Mouse (Mus musculus): Measurements from ENCODE around the gene Acacb. TPM values are rescaled to one million over a fixed set of nuclear protein-coding genes. Genes with fewer than 3 reads are reported as not detected.

Gene Acacb
- total and polyA plus RNA-seq, 3 experiments = 3.9 to 16.3 (median 13.4) TPM

DNA sequence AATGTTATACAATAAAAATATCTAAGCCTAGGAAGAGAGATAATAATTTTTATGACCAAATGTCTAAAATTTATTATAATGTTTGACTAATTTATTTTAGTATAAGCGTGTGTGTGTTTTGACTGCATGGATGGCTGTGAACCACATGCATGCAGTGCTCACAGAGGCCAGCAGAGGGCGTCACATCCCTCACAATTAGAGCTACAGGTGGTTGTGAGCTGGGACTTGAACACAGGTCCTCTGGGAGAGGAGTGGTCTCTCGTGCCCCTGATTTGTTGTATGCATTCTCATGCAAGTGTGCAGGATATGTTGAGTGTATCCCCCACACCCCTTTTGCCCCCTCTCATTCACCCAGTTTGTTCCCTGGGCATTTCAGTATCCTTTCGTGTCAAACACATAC lies 139.8 kb downstream of the Acacb start:
- dilution Hi-C loops (cut with MboI; ENCODE audit: extremely low pct_ligation_motif_present, extremely low pct_unique_long_range_greater_than_20kb, low sequenced_read_pairs) (no loop called here), in situ Hi-C loops (cut with MboI; ENCODE audit: low pct_ligation_motif_present, low pct_unique_long_range_greater_than_20kb, low sequenced_read_pairs) (no loop called here)
- no peak overlapping the region for H3K27ac ChIP-seq (ENCODE audit: insufficient read depth, low read depth)

DNA sequence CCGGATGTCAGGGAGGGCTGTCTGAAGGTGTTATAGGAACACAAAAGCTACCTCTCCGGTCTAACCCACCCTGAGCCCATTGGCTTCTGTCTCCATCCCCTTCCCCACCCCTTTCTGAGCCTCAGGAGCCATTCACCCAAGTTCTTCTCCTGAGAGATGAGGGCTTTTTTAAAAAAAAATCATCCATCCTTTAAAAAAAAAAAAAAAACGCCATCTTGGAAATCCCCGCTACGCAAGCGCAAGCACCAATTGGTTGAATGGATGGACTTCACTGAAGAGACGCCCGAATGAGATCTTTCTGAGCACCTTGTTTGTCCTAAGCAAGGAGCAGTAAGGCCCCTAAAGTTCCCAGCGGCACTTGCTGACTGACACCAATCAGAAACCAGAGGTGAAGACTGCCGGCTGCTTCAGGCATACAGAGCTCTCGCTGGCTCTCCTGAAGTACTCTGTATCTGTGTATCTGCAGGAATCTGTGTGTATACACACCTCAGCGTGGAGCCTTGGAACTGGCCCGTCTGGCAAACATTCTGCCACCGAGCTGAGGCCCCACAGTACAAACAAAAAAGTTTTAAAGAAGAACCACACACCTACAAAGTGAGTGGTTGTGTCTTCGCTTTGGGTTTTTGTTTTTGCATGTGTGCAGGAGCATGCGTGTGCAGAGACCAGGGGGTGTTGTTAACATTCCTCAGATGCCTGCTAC lies 140.7 kb downstream of the Acacb start:
- no peaks in the 10 kb centered on the region for H3K9me3 ChIP-seq (replicated peaks; ENCODE audit: low read length)

More for the DNA sequence above, 139.8 kb downstream of the Acacb start:
- H3K27me3 ChIP-seq (replicated peaks) = no peaks in the 10 kb centered on the region
- H3K9ac ChIP-seq (ENCODE audit: insufficient read depth, low read depth) = no peak overlapping the region
- H3K4me1 ChIP-seq (ENCODE audit: control insufficient read depth in 1 of 2, insufficient read depth in 2 of 2) = peaks cover 0 to 17% of the 10 kb centered on the region in 2 experiments; a peak in 2 of 4 replicates
- no peak overlapping the region for H3K4me2 ChIP-seq (ENCODE audit: insufficient read depth, low read depth, poor library complexity, severe bottlenecking)
- H3K9me3 ChIP-seq (replicated peaks; ENCODE audit: low read length) = no peaks in the 10 kb centered on the region
- no peaks in the 10 kb centered on the region for H3K36me3 ChIP-seq (replicated peaks in 1 of 2; ENCODE audit: control insufficient read depth in 1 of 2, insufficient read depth in 1 of 2, low read length in 1 of 2)
- H3K79me2 ChIP-seq (replicated peaks; ENCODE audit: control insufficient read depth, extremely low read depth, insufficient read depth, poor library complexity, severe bottlenecking) = no peaks in the 10 kb centered on the region
- no peak for TF ChIP-seq ZMIZ1 (IDR thresholded peaks at IDR 0.05; ENCODE audit: low read depth, low read length)
- TF ChIP-seq ZC3H11A (IDR thresholded peaks at IDR 0.05; ENCODE audit: low read depth, low read length) = no peak
- no peak for TF ChIP-seq ETS1 (conservative IDR thresholded peaks at IDR 0.05; ENCODE audit: low read depth, low read length)
- TF ChIP-seq CTCF (conservative IDR thresholded peaks at IDR 0.05 in 1 of 2, IDR thresholded peaks at IDR 0.05 in 1 of 2; ENCODE audit: low read depth in 2 of 2, low read length in 2 of 2) = peak; percentile 39 to 45; a peak in 3 of 4 replicates
- no peak for TF ChIP-seq E2F4 (IDR thresholded peaks at IDR 0.05; ENCODE audit: insufficient replicate concordance, low read depth, low read length)
- TF ChIP-seq POLR2AphosphoS2 (IDR thresholded peaks at IDR 0.05; ENCODE audit: low read depth, low read length) = no peak
- no peak for TF ChIP-seq NRF1 (IDR thresholded peaks at IDR 0.05; ENCODE audit: low read depth, low read length)
- TF ChIP-seq MXI1 (IDR thresholded peaks at IDR 0.05; ENCODE audit: low read depth, low read length) = no peak
- no peak overlapping the region for H3K4me3 ChIP-seq (replicated peaks in 1 of 3; ENCODE audit: low read depth in 2 of 3, low read length in 2 of 3, poor library complexity in 1 of 3)
- no peak for DNase-seq (ENCODE audit: extremely low read depth)

DNA sequence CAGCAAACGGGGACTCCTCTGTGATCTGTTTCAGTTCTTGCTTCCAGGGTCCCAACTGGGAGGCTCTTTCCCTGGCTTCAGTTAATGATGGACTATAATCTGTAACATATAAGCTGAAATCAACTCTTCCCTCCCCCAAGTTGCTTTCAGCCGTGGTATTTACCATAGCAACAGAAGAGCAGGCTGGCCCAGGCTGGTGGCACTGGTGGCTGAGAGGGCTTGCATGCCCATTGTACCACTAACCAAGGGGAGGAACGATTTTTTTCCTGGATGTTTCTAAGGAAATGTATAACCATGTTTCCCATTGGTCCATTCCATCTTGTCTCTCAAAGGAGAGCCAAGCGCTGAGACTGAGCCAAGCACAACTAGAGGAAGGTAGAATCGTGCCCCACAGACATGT lies 142.1 kb downstream of the Acacb start:
- H3K9me3 ChIP-seq (replicated peaks; ENCODE audit: low read length) = no peaks in the 10 kb centered on the region
- H3K9ac ChIP-seq (ENCODE audit: insufficient read depth, low read depth) = no peak overlapping the region
- H3K27ac ChIP-seq (ENCODE audit: insufficient read depth, low read depth) = no peak overlapping the region
- H3K4me2 ChIP-seq (ENCODE audit: insufficient read depth, low read depth, poor library complexity, severe bottlenecking) = no peak overlapping the region
- H3K36me3 ChIP-seq (replicated peaks in 1 of 2; ENCODE audit: control insufficient read depth in 1 of 2, insufficient read depth in 1 of 2, low read length in 1 of 2) = no peaks in the 10 kb centered on the region
- peaks cover 0 to 17% of the 10 kb centered on the region in 2 experiments; a peak in 2 of 4 replicates for H3K4me1 ChIP-seq (ENCODE audit: control insufficient read depth in 1 of 2, insufficient read depth in 2 of 2)
- no peaks in the 10 kb centered on the region for H3K27me3 ChIP-seq (replicated peaks)
- in situ Hi-C loops (cut with MboI; ENCODE audit: low pct_ligation_motif_present, low pct_unique_long_range_greater_than_20kb, low sequenced_read_pairs) = no loop called here
- no peak for DNase-seq (ENCODE audit: extremely low read depth)
- no peaks in the 10 kb centered on the region for H3K79me2 ChIP-seq (replicated peaks; ENCODE audit: control insufficient read depth, extremely low read depth, insufficient read depth, poor library complexity, severe bottlenecking)
- dilution Hi-C loops (cut with MboI; ENCODE audit: extremely low pct_ligation_motif_present, extremely low pct_unique_long_range_greater_than_20kb, low sequenced_read_pairs) = no loop called here
- H3K4me3 ChIP-seq (replicated peaks in 1 of 3; ENCODE audit: low read depth in 2 of 3, low read length in 2 of 3, poor library complexity in 1 of 3) = no peak overlapping the region
- TF ChIP-seq ETS1 (conservative IDR thresholded peaks at IDR 0.05; ENCODE audit: low read depth, low read length) (no peak), ZNF384 (IDR thresholded peaks at IDR 0.05; ENCODE audit: low read depth, low read length) (no peak), JUN (IDR thresholded peaks at IDR 0.05; ENCODE audit: insufficient read depth, low read depth, low read length) (no peak), BHLHE40 (IDR thresholded peaks at IDR 0.05; ENCODE audit: low read depth, low read length) (no peak), CHD1 (IDR thresholded peaks at IDR 0.05; ENCODE audit: low read depth, low read length) (no peak), USF1 (IDR thresholded peaks at IDR 0.05; ENCODE audit: low read depth, low read length) (no peak), MAX (IDR thresholded peaks at IDR 0.05; ENCODE audit: low read length) (no peak), SIN3A (IDR thresholded peaks at IDR 0.05; ENCODE audit: low read length) (no peak), ELF1 (IDR thresholded peaks at IDR 0.05; ENCODE audit: low read depth, low read length) (no peak), RAD21 (IDR thresholded peaks at IDR 0.05; ENCODE audit: low read depth, low read length) (no peak), MAZ (IDR thresholded peaks at IDR 0.05; ENCODE audit: low read depth, low read length) (no peak), TCF12 (IDR thresholded peaks at IDR 0.05; ENCODE audit: low read depth, low read length) (no peak), SMC3 (IDR thresholded peaks at IDR 0.05; ENCODE audit: low read depth, low read length) (no peak), MYC (IDR thresholded peaks at IDR 0.05; ENCODE audit: low read depth, low read length) (no peak), MEF2A (IDR thresholded peaks at IDR 0.05; ENCODE audit: borderline replicate concordance, low read depth, low read length) (no peak)

More for the DNA sequence above, 140.7 kb downstream of the Acacb start:
- no peak overlapping the region for H3K9ac ChIP-seq (ENCODE audit: insufficient read depth, low read depth)
- no peaks in the 10 kb centered on the region for H3K27me3 ChIP-seq (replicated peaks)
- H3K36me3 ChIP-seq (replicated peaks in 1 of 2; ENCODE audit: control insufficient read depth in 1 of 2, insufficient read depth in 1 of 2, low read length in 1 of 2) = no peaks in the 10 kb centered on the region
- H3K4me2 ChIP-seq (ENCODE audit: insufficient read depth, low read depth, poor library complexity, severe bottlenecking) = no peak overlapping the region
- no peak overlapping the region for H3K4me3 ChIP-seq (replicated peaks in 1 of 3; ENCODE audit: low read depth in 2 of 3, low read length in 2 of 3, poor library complexity in 1 of 3)
- dilution Hi-C loops (cut with MboI; ENCODE audit: extremely low pct_ligation_motif_present, extremely low pct_unique_long_range_greater_than_20kb, low sequenced_read_pairs) = no loop called here
- TF ChIP-seq ELF1 (IDR thresholded peaks at IDR 0.05; ENCODE audit: low read depth, low read length) = no peak
- no peak for TF ChIP-seq NELFE (IDR thresholded peaks at IDR 0.05; ENCODE audit: low read depth, low read length)
- TF ChIP-seq ETS1 (conservative IDR thresholded peaks at IDR 0.05; ENCODE audit: low read depth, low read length) = no peak
- no peak for TF ChIP-seq RCOR1 (conservative IDR thresholded peaks at IDR 0.05; ENCODE audit: low read depth, low read length)
- peak; percentile 64 for TF ChIP-seq ZNF384 (IDR thresholded peaks at IDR 0.05; ENCODE audit: low read depth, low read length)
- TF ChIP-seq RAD21 (IDR thresholded peaks at IDR 0.05; ENCODE audit: low read depth, low read length) = no peak
- TF ChIP-seq USF2 (conservative IDR thresholded peaks at IDR 0.05; ENCODE audit: low read depth, low read length) = no peak
- TF ChIP-seq POLR2AphosphoS2 (IDR thresholded peaks at IDR 0.05; ENCODE audit: low read depth, low read length) = no peak
- TF ChIP-seq GABPA (IDR thresholded peaks at IDR 0.05; ENCODE audit: insufficient replicate concordance, low read depth, low read length) = no peak
- no peak overlapping the region for H3K27ac ChIP-seq (ENCODE audit: insufficient read depth, low read depth)
- peaks cover 0 to 17% of the 10 kb centered on the region in 2 experiments; a peak in 2 of 4 replicates for H3K4me1 ChIP-seq (ENCODE audit: control insufficient read depth in 1 of 2, insufficient read depth in 2 of 2)
- no peak for DNase-seq (ENCODE audit: extremely low read depth)
- in situ Hi-C loops (cut with MboI; ENCODE audit: low pct_ligation_motif_present, low pct_unique_long_range_greater_than_20kb, low sequenced_read_pairs) = no loop called here
- H3K79me2 ChIP-seq (replicated peaks; ENCODE audit: control insufficient read depth, extremely low read depth, insufficient read depth, poor library complexity, severe bottlenecking) = no peaks in the 10 kb centered on the region
